ENCODE assay signal across 8 mouse cellular contexts in genomic region chr11:107794547-107795269, GRCm38 (mm10). TPM values are rescaled to one million over a fixed set of nuclear protein-coding genes. Genes with fewer than 3 reads are reported as not detected.
A peak's percentile ranks its signal among the peaks of the same experiment; 100 is the strongest.
DNase-seq lines count a peak whose midpoint lies in the region; ATAC-seq and TF ChIP-seq lines count a peak whose summit lies in the region.
"Had no signal": no experiment of that assay in that cellular context is flagged by ENCODE, and none has a peak within 500 bp of the region (broad histone marks: within the 10 kb centered on the region; RNA-seq: fewer than 3 reads in every experiment).

Gene Cacng4 (minus strand): TSS chr11:107794557.

- H3K4me2 ChIP-seq in lung, embryonic 14.5 days = peak within 1 kb of the TSS; percentile 99
- peak within 1 kb of the TSS; percentile 90 for H3K4me2 ChIP-seq in heart, postnatal 0 days (ENCODE audit: low read depth, low read length)

- peak within 1 kb of the TSS; percentile 48 for H3K9ac ChIP-seq in lung, embryonic 14.5 days
- H3K9ac ChIP-seq in heart, postnatal 0 days (replicated peaks; ENCODE audit: low read depth, low read length) = no peak within 1 kb of the TSS

- peak; percentile 52 for ATAC-seq in lung, embryonic 14.5 days (ENCODE audit: insufficient read depth)
- no peak for ATAC-seq in heart, postnatal 0 days (ENCODE audit: insufficient read depth, low read depth)

- no peaks in the 10 kb centered on the region for H3K9me3 ChIP-seq in lung, embryonic 14.5 days (ENCODE audit: low read depth, low read length)
- no peaks in the 10 kb centered on the region for H3K9me3 ChIP-seq in heart, postnatal 0 days (replicated peaks; ENCODE audit: control insufficient read depth, low read length)

- H3K36me3 ChIP-seq in lung, embryonic 14.5 days (ENCODE audit: insufficient read depth) = no peaks in the 10 kb centered on the region
- H3K36me3 ChIP-seq in heart, postnatal 0 days (replicated peaks; ENCODE audit: control insufficient read depth, insufficient read depth, low read length) = no peaks in the 10 kb centered on the region

- DNase-seq in lung, embryonic 14.5 days = peak; percentile 69
- no peak for DNase-seq in lung, adult 2 months
- DNase-seq in embryo, embryonic 10.5 days (ENCODE audit: low spot score) = peak; percentile 65
- DNase-seq in heart, postnatal 0 days (ENCODE audit: low spot score) = no peak
- peak in 1 of 2 experiments; percentile 51 for DNase-seq in left cerebral cortex, postnatal 36 days (ENCODE audit: low spot score in 2 of 2)
- DNase-seq in neural tube, embryonic 10.5 days (ENCODE audit: extremely low spot score, low spot score) = peak; percentile 55
- no peak for DNase-seq in spleen, postnatal 14 days (ENCODE audit: low spot score in 2 of 2)

- H3K4me3 ChIP-seq in lung, embryonic 14.5 days (ENCODE audit: low read depth, low read length) = peak within 1 kb of the TSS; percentile 60
- no peak within 1 kb of the TSS for H3K4me3 ChIP-seq in lung, adult 2 months (replicated peaks; ENCODE audit: extremely low read depth, low read depth, low read length)
- H3K4me3 ChIP-seq in heart, postnatal 0 days (ENCODE audit: low read depth, low read length) = peak within 1 kb of the TSS; percentile 55

- TF ChIP-seq POLR2A in lung, adult 2 months (IDR thresholded peaks at IDR 0.05; ENCODE audit: borderline replicate concordance, extremely low read depth, low read depth, low read length) = no peak

- H3K4me1 ChIP-seq in lung, embryonic 14.5 days (ENCODE audit: insufficient read depth) = 0 out of 2 replicates have a peak, but pooled peaks cover 10% of the 10 kb centered on the region
- H3K4me1 ChIP-seq in lung, adult 2 months (ENCODE audit: control insufficient read depth, insufficient read depth, low read length) = 0 out of 2 replicates have a peak, but pooled peaks cover 2% of the 10 kb centered on the region
- H3K4me1 ChIP-seq in heart, postnatal 0 days (ENCODE audit: control insufficient read depth, insufficient read depth) = peaks cover 11% of the 10 kb centered on the region; the same call in 1 of the 2 replicates

- no peak for TF ChIP-seq EP300 in heart, postnatal 0 days (IDR thresholded peaks at IDR 0.05; ENCODE audit: low read depth)

- WGBS in lung, embryonic 14.5 days = 1% methylated on average over 45 of the region's 73 CpGs
- WGBS in lung, adult 2 months = 6% methylated on average over 55 of the region's 73 CpGs
- WGBS in heart, postnatal 0 days = 2% methylated on average over 24 of the region's 73 CpGs

- H3K27me3 ChIP-seq in lung, embryonic 14.5 days (ENCODE audit: insufficient read depth, low read length) = peaks cover 43% of the 10 kb centered on the region
- H3K27me3 ChIP-seq in heart, postnatal 0 days (ENCODE audit: control insufficient read depth, insufficient read depth, low read length) = peaks cover 88% of the 10 kb centered on the region

- intact Hi-C loops in left cerebral cortex, postnatal 36 days (cut with DNase I) = no loop called here

- no peak for TF ChIP-seq CTCF in lung, embryonic 14.5 days (IDR thresholded peaks at IDR 0.05; ENCODE audit: low read depth)
- TF ChIP-seq CTCF in lung, adult 2 months (IDR thresholded peaks at IDR 0.05; ENCODE audit: insufficient read depth, low read length) = no peak
- no peak for TF ChIP-seq CTCF in heart, postnatal 0 days (IDR thresholded peaks at IDR 0.05; ENCODE audit: low read depth)

- peak within 1 kb of the TSS; percentile 30; the same call in 1 of the 2 replicates for H3K27ac ChIP-seq in lung, embryonic 14.5 days (ENCODE audit: low read depth)
- H3K27ac ChIP-seq in heart, postnatal 0 days (ENCODE audit: low read depth) = no peak within 1 kb of the TSS

RNA-seq across cellular contexts. Expression of gene Cacng4, which starts in this region (rescaled TPM):
- polyA plus RNA-seq in lung, embryonic 14.5 days (2014; fragmentation: Nextera tagmentation; extraction: Ambion mirVana) = 2.2 and 2.3 TPM in 2 replicates
- 0.25 TPM in 2 replicates for polyA plus RNA-seq in lung, adult 2 months (2012; rRNA removed)
- total RNA-seq in heart, postnatal 0 days (2014; rRNA removed; ENCODE audit: low replicate concordance) = 0.12 TPM in 1 of 2 replicates, not detected in the other
- 0.04 and 0.08 TPM in 2 replicates for polyA plus RNA-seq in heart, postnatal 0 days (2015; fragmentation: Nextera tagmentation; extraction: Ambion mirVana)
- total RNA-seq in left cerebral cortex, postnatal 36 days (2021) = 10 to 100 TPM; 30.7 to 31.8 TPM
- total RNA-seq: common myeloid progenitor, adult 5-6 weeks had no signal

Comparison
In these comparisons a context has a peak if more than half of its experiments do, and no peak if none do; other contexts are left out.
1. RNA of gene Cacng4 (total RNA-seq): 30.7 to 31.8 TPM in left cerebral cortex, postnatal 36 days; 0.12 TPM in heart, postnatal 0 days; every median in the first group is over 10 times any median in the second.
2. DNase-seq: peak in lung, embryonic 14.5 days (single experiment), embryo, embryonic 10.5 days (single experiment) and neural tube, embryonic 10.5 days (single experiment); none in lung, adult 2 months (single experiment), heart, postnatal 0 days (single experiment) and spleen, postnatal 14 days (0 of 2).